Mouse (Mus musculus) MEL (cell line): ENCODE results near the gene Zfp652. TPM values are rescaled to one million over a fixed set of nuclear protein-coding genes. Genes with fewer than 3 reads are reported as not detected.
A peak's percentile ranks its signal among the peaks of the same experiment; 100 is the strongest.

Experiments
- DNase-seq: peaks from one replicate; pipeline ENCODE4 v3.0.0; 2011; ENCODE audit warnings: low read depth, low spot score
- H3K27ac ChIP-seq: 2 replicates; pipeline ENCODE4 v1.5.1; 2012; ENCODE audit warnings: low read depth, mild to moderate bottlenecking, control low read depth, low read length, moderate library complexity; ENCODE audit not compliant: control insufficient read depth
- H3K27me3 ChIP-seq, 2 experiments: fragments of 150-350 bp in 1 of 2; sonication (generic) in 1 of 2; 2 replicates each; pipeline ENCODE4 v1.6.1; 2012; ENCODE audit warnings: low read length in 2 of 2, mild to moderate bottlenecking in 2 of 2, improper control_type of control experiment in 1 of 2, moderate library complexity in 1 of 2; ENCODE audit not compliant: insufficient read depth in 2 of 2, control insufficient read depth in 1 of 2
- H3K36me3 ChIP-seq, 2 experiments: 2 replicates each; pipeline ENCODE4 v1.6.1; 2012 to 2014; ENCODE audit warnings: low read length in 2 of 2, improper control_type of control experiment in 1 of 2, inconsistent platforms in 1 of 2, mild to moderate bottlenecking in 1 of 2; ENCODE audit not compliant: insufficient read depth in 2 of 2, control insufficient read depth in 1 of 2
- H3K4me1 ChIP-seq, 2 experiments: fragments of 150-350 bp in 1 of 2; sonication (generic) in 1 of 2; 2 replicates each; pipeline ENCODE4 v1.6.1; 2012; ENCODE audit warnings: low read length in 2 of 2, improper control_type of control experiment in 1 of 2, mild to moderate bottlenecking in 1 of 2; ENCODE audit not compliant: insufficient read depth in 2 of 2, control insufficient read depth in 1 of 2
- H3K4me3 ChIP-seq, 2 experiments: fragments of 150-350 bp in 1 of 2; sonication (generic) in 1 of 2; 2 replicates each; pipeline ENCODE4 v1.5.1; 2012; ENCODE audit warnings: low read depth in 2 of 2, low read length in 2 of 2, mild to moderate bottlenecking in 2 of 2, moderate library complexity in 2 of 2, control low read depth in 1 of 2, improper control_type of control experiment in 1 of 2; ENCODE audit not compliant: control insufficient read depth in 1 of 2, insufficient read depth in 1 of 2
- H3K79me2 ChIP-seq: 2 replicates; pipeline ENCODE4 v1.6.1; 2012; ENCODE audit warnings: mild to moderate bottlenecking, low read length, moderate library complexity; ENCODE audit not compliant: control insufficient read depth, poor library complexity, insufficient read depth
- H3K9ac ChIP-seq: 2 replicates; pipeline ENCODE4 v1.6.1; 2012; ENCODE audit warnings: low read depth, mild to moderate bottlenecking, control low read depth, low read length, moderate library complexity; ENCODE audit not compliant: control insufficient read depth, poor library complexity, severe bottlenecking
- H3K9me3 ChIP-seq: fragments of 150-350 bp; sonication (generic); replicated peaks from 2 replicates; pipeline ENCODE4 v1.6.1; 2012; ENCODE audit warnings: mild to moderate bottlenecking, low read length, improper control_type of control experiment, moderate library complexity; ENCODE audit not compliant: insufficient read depth
- CHD2 ChIP-seq: IDR thresholded peaks from 2 replicates; pipeline ENCODE4 v1.6.1; 2011; ENCODE audit warnings: low read length, improper control_type of control experiment
- CTCF ChIP-seq, 3 experiments: IDR thresholded peaks in 2 of 3; conservative IDR thresholded peaks in 1 of 3; 2 replicates each; pipeline ENCODE4 v1.5.1; 2011 to 2012; ENCODE audit warnings: low read length in 3 of 3, low read depth in 2 of 3, mild to moderate bottlenecking in 2 of 3, improper control_type of control experiment in 1 of 3, inconsistent platforms in 1 of 3, mixed read lengths in 1 of 3, moderate library complexity in 1 of 3; ENCODE audit not compliant: control insufficient read depth in 1 of 3, insufficient read depth in 1 of 3, poor library complexity in 1 of 3, severe bottlenecking in 1 of 3
- E2F4 ChIP-seq: IDR thresholded peaks from 2 replicates; pipeline ENCODE4 v1.6.1; 2011; ENCODE audit warnings: low read depth, low read length, improper control_type of control experiment, borderline replicate concordance
- ETS1 ChIP-seq: IDR thresholded peaks from 2 replicates; pipeline ENCODE4 v1.6.1; 2012; ENCODE audit warnings: low read depth, mild to moderate bottlenecking, inconsistent platforms, low read length, improper control_type of control experiment, moderate library complexity
- GABPA ChIP-seq: IDR thresholded peaks from 2 replicates; pipeline ENCODE4 v1.6.1; 2012; ENCODE audit warnings: low read depth, mild to moderate bottlenecking, inconsistent platforms, low read length, improper control_type of control experiment, moderate library complexity
- GATA1 ChIP-seq: IDR thresholded peaks from 2 replicates; pipeline ENCODE4 v1.6.1; 2011; ENCODE audit warnings: low read depth, low read length, improper control_type of control experiment
- JUND ChIP-seq: IDR thresholded peaks from 2 replicates; pipeline ENCODE4 v1.6.1; 2011; ENCODE audit warnings: low read depth, mild to moderate bottlenecking, improper control_type of control experiment, low read length
- MAFK ChIP-seq: IDR thresholded peaks from 2 replicates; pipeline ENCODE4 v1.6.1; 2011; ENCODE audit warnings: low read depth, mild to moderate bottlenecking, low read length, improper control_type of control experiment, borderline replicate concordance
- MAX ChIP-seq: IDR thresholded peaks from 2 replicates; pipeline ENCODE4 v1.6.1; 2011; ENCODE audit warnings: low read length, improper control_type of control experiment
- MAZ ChIP-seq: IDR thresholded peaks from 2 replicates; pipeline ENCODE4 v1.6.1; 2012; ENCODE audit warnings: low read depth, mild to moderate bottlenecking, inconsistent platforms, low read length, improper control_type of control experiment
- NELFE ChIP-seq: IDR thresholded peaks from 2 replicates; pipeline ENCODE4 v1.6.1; 2011; ENCODE audit warnings: low read depth, low read length, improper control_type of control experiment
- NRF1 ChIP-seq: IDR thresholded peaks from 2 replicates; pipeline ENCODE4 v1.6.1; 2014; ENCODE audit warnings: low read depth, mild to moderate bottlenecking, inconsistent platforms, low read length, improper control_type of control experiment, moderate library complexity; ENCODE audit not compliant: poor library complexity, insufficient read depth, severe bottlenecking
- POLR2A ChIP-seq, 2 experiments: IDR thresholded peaks; 2 replicates each; pipeline ENCODE4 v1.6.1; 2011 to 2012; ENCODE audit warnings: low read length in 2 of 2, mild to moderate bottlenecking in 2 of 2, control low read depth in 1 of 2, improper control_type of control experiment in 1 of 2, low read depth in 1 of 2, moderate library complexity in 1 of 2; ENCODE audit not compliant: control insufficient read depth in 1 of 2, insufficient read depth in 1 of 2, poor library complexity in 1 of 2
- POLR2AphosphoS2 ChIP-seq: IDR thresholded peaks from 2 replicates; pipeline ENCODE4 v1.6.1; 2011; ENCODE audit warnings: low read length, improper control_type of control experiment
- RCOR1 ChIP-seq: IDR thresholded peaks from 2 replicates; pipeline ENCODE4 v1.6.1; 2012; ENCODE audit warnings: low read depth, mild to moderate bottlenecking, inconsistent platforms, low read length, improper control_type of control experiment
- TCF12 ChIP-seq: IDR thresholded peaks from 2 replicates; pipeline ENCODE4 v1.6.1; 2014; ENCODE audit warnings: low read depth, mild to moderate bottlenecking, inconsistent platforms, low read length, improper control_type of control experiment, moderate library complexity
- USF2 ChIP-seq, 2 experiments: IDR thresholded peaks; 2 replicates each; pipeline ENCODE4 v1.6.1; 2011 to 2012; ENCODE audit warnings: improper control_type of control experiment in 2 of 2, low read length in 2 of 2, borderline replicate concordance in 1 of 2, inconsistent platforms in 1 of 2, low read depth in 1 of 2, mild to moderate bottlenecking in 1 of 2; ENCODE audit not compliant: insufficient read depth in 1 of 2
- ZC3H11A ChIP-seq: IDR thresholded peaks from 2 replicates; pipeline ENCODE4 v1.6.1; 2012; ENCODE audit warnings: low read depth, mild to moderate bottlenecking, inconsistent platforms, low read length, improper control_type of control experiment
- ZNF384 ChIP-seq: IDR thresholded peaks from 2 replicates; pipeline ENCODE4 v1.6.1; 2012; ENCODE audit warnings: low read depth, mild to moderate bottlenecking, inconsistent platforms, low read length, improper control_type of control experiment
- polyA plus RNA-seq, 2 experiments: library from polyadenylated mRNA; stranded (reverse) in 1 of 2; unstranded in 1 of 2; fragments of >175 nt in 1 of 2; fragments of >200 nt in 1 of 2; gene quantifications; 2 replicates each; pipeline versions ENCODE4 v1.2.1 to v1.2.4; 2012; ENCODE audit warnings: low replicate concordance in 2 of 2, low read depth in 1 of 2; ENCODE audit not compliant: insufficient read length in 2 of 2, insufficient read depth in 1 of 2, missing spikeins in 1 of 2
- total RNA-seq: library from RNA; depleted of rRNA; stranded (reverse); fragments of 300-350 nt; gene quantifications from 2 replicates; pipeline ENCODE4 v1.2.3, GENCODE M21; 2012

The Zfp652 gene
- total and polyA plus RNA-seq, 3 experiments = 19.3 to 38.5 (median 31.8) TPM

GRCm38 (mm10) chr11:95810828-95811227 lies 98.4 kb downstream of the Zfp652 start:
- no peaks in the 10 kb centered on the region for H3K9me3 ChIP-seq
- no peak overlapping the region for H3K27ac ChIP-seq
- no peaks in the 10 kb centered on the region for H3K79me2 ChIP-seq
- no peaks in the 10 kb centered on the region for H3K27me3 ChIP-seq
- peaks cover 13 to 32% of the 10 kb centered on the region in 2 experiments for H3K4me1 ChIP-seq
- no peak overlapping the region for H3K9ac ChIP-seq
- H3K4me3 ChIP-seq = no peak overlapping the region
- no peak for TF ChIP-seq MAFK
- no peak for TF ChIP-seq CHD2
- TF ChIP-seq ZNF384 = peak; percentile 98
- H3K36me3 ChIP-seq = peaks cover 0 to 17% of the 10 kb centered on the region in 2 experiments; a peak in 2 of 4 replicates
- peak; percentile 74 for DNase-seq

GRCm38 (mm10) chr11:95811741-95812140 lies 99.3 kb downstream of the Zfp652 start:
- Histone ChIP-seq H3K36me3 (peaks cover 0 to 14% of the 10 kb centered on the region in 2 experiments; a peak in 2 of 4 replicates), H3K4me3 (no peak overlapping the region), H3K9ac (no peak overlapping the region), H3K27ac (no peak overlapping the region), H3K27me3 (no peaks in the 10 kb centered on the region), H3K9me3 (no peaks in the 10 kb centered on the region), H3K4me1 (peaks cover 11 to 31% of the 10 kb centered on the region in 2 experiments), H3K79me2 (no peaks in the 10 kb centered on the region)
- no peak for TF ChIP-seq POLR2AphosphoS2
- TF ChIP-seq GABPA = no peak
- TF ChIP-seq MAX = no peak
- no peak for TF ChIP-seq MAZ
- TF ChIP-seq ZC3H11A = no peak
- TF ChIP-seq CHD2 = no peak
- no peak for TF ChIP-seq JUND
- no peak for TF ChIP-seq NELFE
- TF ChIP-seq CTCF (IDR thresholded peaks at IDR 0.05 in 2 of 3, conservative IDR thresholded peaks at IDR 0.05 in 1 of 3; ENCODE audit: control insufficient read depth in 1 of 3, insufficient read depth in 1 of 3, low read depth in 2 of 3, low read length in 3 of 3, poor library complexity in 1 of 3, severe bottlenecking in 1 of 3) = no peak
- TF ChIP-seq RCOR1 = no peak
- TF ChIP-seq NRF1 = no peak
- no peak for TF ChIP-seq E2F4
- DNase-seq = no peak

- no peak for DNase-seq
- Histone ChIP-seq H3K9ac (no peak overlapping the region), H3K4me1 (peaks cover 11 to 31% of the 10 kb centered on the region in 2 experiments), H3K4me3 (no peak overlapping the region), H3K36me3 (peaks cover 0 to 14% of the 10 kb centered on the region in 2 experiments; a peak in 2 of 4 replicates), H3K27ac (no peak overlapping the region), H3K9me3 (no peaks in the 10 kb centered on the region), H3K27me3 (no peaks in the 10 kb centered on the region), H3K79me2 (no peaks in the 10 kb centered on the region)
- TF ChIP-seq POLR2A (IDR thresholded peaks at IDR 0.05; ENCODE audit: control insufficient read depth in 1 of 2, insufficient read depth in 1 of 2, low read depth in 1 of 2, low read length in 2 of 2, poor library complexity in 1 of 2) (no peak), E2F4 (no peak), USF2 (IDR thresholded peaks at IDR 0.05; ENCODE audit: borderline replicate concordance in 1 of 2, insufficient read depth in 1 of 2, low read depth in 1 of 2, low read length in 2 of 2) (no peak), GATA1 (no peak), TCF12 (no peak), ZNF384 (no peak), ETS1 (no peak), MAZ (no peak), MAFK (no peak)
These were observed 99.8 kb downstream of the Zfp652 start for GRCm38 (mm10) chr11:95812224-95812623.
